Mouse (Mus musculus): Measurements from ENCODE around the gene Zdhhc6. TPM values are rescaled to one million over a fixed set of nuclear protein-coding genes. Genes with fewer than 3 reads are reported as not detected.

Gene Zdhhc6
- polyA plus RNA-seq, 1 experiment from 2014 or later: 92.6 TPM

DNA sequence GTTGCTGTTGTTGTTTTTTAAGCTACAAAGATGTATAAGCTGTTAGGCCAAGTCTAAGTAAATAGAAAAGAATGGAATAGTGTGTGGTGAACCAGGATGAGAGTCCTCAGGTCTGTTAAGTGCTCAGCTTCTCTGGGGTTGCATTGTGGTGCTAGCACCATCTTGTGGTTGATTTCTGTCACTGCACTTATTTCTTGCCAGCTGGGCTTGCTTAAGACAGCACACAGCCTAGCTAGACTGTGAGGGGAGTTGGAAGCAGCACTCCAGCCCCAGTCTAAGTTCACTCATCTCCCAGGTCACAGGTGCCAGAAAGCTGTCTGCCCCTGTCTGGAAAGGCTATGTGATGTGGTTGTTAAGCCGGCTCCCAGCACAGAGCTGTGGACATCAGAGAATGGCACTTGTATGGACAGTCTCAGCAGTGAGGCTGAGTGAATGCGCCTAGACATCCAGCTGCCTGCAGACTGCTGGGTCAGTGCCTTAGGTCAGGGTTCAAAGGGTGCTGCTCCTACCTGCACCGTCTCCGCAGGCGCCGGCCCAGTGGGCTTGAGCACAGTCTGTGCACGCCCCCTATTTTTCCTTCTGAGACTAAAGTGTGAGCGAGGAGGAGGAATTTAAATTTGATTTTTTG lies 16.9 kb upstream of the Zdhhc6 start:
- H3K36me3 ChIP-seq: peaks cover 23% of the 10 kb centered on the region
- H3K27me3 ChIP-seq (replicated peaks): no peaks in the 10 kb centered on the region
- H3K4me2 ChIP-seq (replicated peaks): no peak overlapping the region
- ATAC-seq (ENCODE audit: low FRiP score, low read depth): 0 out of 2 replicates have a peak, but pooled peaks have one; percentile 37
- 92% methylated on average over 8 of the region's 8 CpGs for WGBS
- no peaks in the 10 kb centered on the region for H3K9me3 ChIP-seq
- no peak overlapping the region for H3K9ac ChIP-seq
- no peaks in the 10 kb centered on the region for H3K4me1 ChIP-seq
- no peak overlapping the region for H3K4me3 ChIP-seq
- H3K27ac ChIP-seq: no peak overlapping the region

DNA sequence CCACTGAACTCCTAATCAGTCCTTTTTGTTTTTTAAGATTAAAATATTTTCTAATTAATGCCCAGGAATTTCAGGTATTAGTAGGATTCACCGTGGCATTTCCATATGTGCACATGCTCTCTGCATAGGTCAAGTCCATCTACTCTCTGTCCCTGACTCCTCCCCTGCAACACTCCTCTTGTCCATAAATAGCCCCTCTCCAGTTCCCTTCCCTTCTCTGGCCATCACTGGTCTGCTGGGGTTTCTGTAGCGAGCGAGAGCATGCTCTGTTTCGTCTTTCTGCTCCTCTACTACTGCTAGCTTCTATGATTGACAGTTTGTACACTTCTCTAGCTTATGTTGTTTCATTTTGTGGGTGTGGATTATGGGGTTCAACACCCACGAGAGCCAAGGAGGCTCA lies 15.9 kb upstream of the Zdhhc6 start:
- H3K9me3 ChIP-seq: no peaks in the 10 kb centered on the region
- no peak overlapping the region for H3K4me3 ChIP-seq
- H3K9ac ChIP-seq: no peak overlapping the region
- H3K4me2 ChIP-seq (replicated peaks): no peak overlapping the region
- no peaks in the 10 kb centered on the region for H3K4me1 ChIP-seq
- 90% methylated on average over 5 of the region's 5 CpGs for WGBS
- H3K36me3 ChIP-seq: peaks cover 23% of the 10 kb centered on the region
- no peaks in the 10 kb centered on the region for H3K27me3 ChIP-seq (replicated peaks)
- no peak overlapping the region for H3K27ac ChIP-seq
- no peak for ATAC-seq (ENCODE audit: low FRiP score, low read depth)

DNA sequence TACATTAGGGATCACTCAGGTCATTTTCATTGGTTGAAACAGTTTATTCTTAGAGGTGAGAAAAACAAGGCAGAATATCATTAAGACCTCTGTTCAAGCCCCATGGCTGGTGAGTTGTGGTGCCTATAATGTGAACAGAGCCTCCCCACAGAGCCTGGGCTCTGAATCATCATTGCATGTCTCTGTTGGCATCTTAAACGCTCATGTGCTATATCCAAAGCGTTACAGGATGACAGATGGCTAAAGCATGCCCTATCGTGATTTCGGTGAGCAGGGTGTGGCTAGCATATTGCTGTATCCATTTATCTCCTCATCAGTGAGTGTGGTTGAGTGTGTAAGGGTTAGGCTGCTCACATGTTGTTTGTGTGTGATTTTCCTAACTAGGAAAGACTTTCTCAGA lies 11.7 kb upstream of the Zdhhc6 start:
- Histone ChIP-seq H3K4me1 (no peaks in the 10 kb centered on the region), H3K9me3 (no peaks in the 10 kb centered on the region), H3K27me3 (replicated peaks) (no peaks in the 10 kb centered on the region), H3K27ac (no peak overlapping the region), H3K36me3 (peaks cover 32% of the 10 kb centered on the region), H3K9ac (no peak overlapping the region), H3K4me3 (no peak overlapping the region), H3K4me2 (replicated peaks) (no peak overlapping the region)
- ATAC-seq (ENCODE audit: low FRiP score, low read depth): no peak
- 89% methylated on average over 4 of the region's 4 CpGs for WGBS

DNA sequence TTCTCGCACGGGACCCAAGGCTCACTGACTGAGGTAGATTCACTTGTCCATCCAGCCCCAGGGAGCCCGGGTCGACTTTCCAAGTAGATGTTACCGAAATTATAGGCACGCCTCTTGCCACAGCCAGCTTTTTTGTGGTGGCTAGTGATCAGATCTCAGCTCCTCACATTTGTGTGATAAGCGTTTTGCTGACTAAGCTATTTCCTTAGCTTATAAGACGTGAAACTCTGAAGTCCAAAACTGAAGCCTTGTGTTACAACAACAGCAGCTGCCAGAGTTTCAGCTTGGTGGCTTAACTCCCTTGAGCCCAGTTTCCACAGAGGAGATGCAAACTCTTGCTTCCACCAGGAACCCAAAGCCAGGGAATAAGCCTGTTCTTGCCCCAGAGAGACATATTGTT lies 6.8 kb upstream of the Zdhhc6 start:
- 95% methylated on average over 8 of the region's 8 CpGs for WGBS
- ATAC-seq (ENCODE audit: low FRiP score, low read depth): no peak
- Histone ChIP-seq H3K9me3 (no peaks in the 10 kb centered on the region), H3K4me3 (no peak overlapping the region), H3K36me3 (peaks cover 9% of the 10 kb centered on the region; the same call in 1 of the 2 replicates), H3K9ac (no peak overlapping the region), H3K4me2 (replicated peaks) (no peak overlapping the region), H3K4me1 (no peaks in the 10 kb centered on the region), H3K27me3 (replicated peaks) (no peaks in the 10 kb centered on the region), H3K27ac (no peak overlapping the region)

DNA sequence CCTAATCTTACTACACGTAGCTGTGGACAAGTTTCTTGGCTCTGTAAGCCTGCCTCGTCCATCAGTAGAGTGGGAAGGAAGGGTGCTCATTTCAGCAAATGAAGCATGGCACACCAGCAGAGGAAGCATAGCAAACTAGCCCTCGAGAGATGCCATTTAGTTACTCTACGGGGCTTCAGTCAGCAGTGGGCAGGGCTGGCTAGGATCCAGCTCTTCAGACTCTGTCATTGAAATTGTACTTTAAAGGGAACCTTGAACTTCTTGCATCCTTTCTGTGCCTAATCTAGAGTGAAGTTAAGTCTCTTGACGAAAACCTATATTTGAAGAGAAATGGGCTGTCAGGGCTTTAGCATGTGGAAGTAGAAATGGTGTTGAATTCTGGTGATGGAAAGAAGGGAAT lies 3.7 kb upstream of the Zdhhc6 start:
- peaks cover 12% of the 10 kb centered on the region; the same call in 1 of the 2 replicates for H3K4me1 ChIP-seq

DNA sequence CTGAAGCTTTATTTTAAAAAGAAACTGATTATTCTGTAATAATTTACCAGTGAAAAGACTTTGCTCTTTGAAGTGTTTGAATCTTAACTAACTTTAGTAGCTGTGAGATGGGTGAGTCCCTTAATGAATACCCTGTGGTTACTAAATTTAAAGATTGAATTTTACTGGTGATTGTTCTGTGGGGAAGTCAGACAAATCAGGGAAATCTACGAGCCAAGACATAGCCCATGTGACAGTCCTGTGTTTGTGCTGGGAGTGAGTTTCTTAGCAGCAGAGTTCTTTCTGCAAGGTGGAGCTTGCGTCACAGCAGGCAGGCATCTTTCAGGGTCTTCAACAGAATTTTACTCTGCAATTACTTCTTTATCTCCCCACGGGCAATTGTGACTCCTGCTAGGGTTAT lies 3.2 kb upstream of the Zdhhc6 start:
- H3K4me1 ChIP-seq: peaks cover 15% of the 10 kb centered on the region; the same call in 1 of the 2 replicates
- no peak for ATAC-seq (ENCODE audit: low FRiP score, low read depth)
- no peak overlapping the region for H3K9ac ChIP-seq
- no peak overlapping the region for H3K27ac ChIP-seq
- no peaks in the 10 kb centered on the region for H3K27me3 ChIP-seq (replicated peaks)
- WGBS: 81% methylated on average over 3 of the region's 3 CpGs
- no peak overlapping the region for H3K4me3 ChIP-seq
- H3K9me3 ChIP-seq: no peaks in the 10 kb centered on the region
- H3K36me3 ChIP-seq: peaks cover 9% of the 10 kb centered on the region; the same call in 1 of the 2 replicates
- H3K4me2 ChIP-seq (replicated peaks): no peak overlapping the region

More for the DNA sequence above, 3.7 kb upstream of the Zdhhc6 start:
- no peak overlapping the region for H3K9ac ChIP-seq
- H3K4me2 ChIP-seq (replicated peaks): no peak overlapping the region
- no peak overlapping the region for H3K27ac ChIP-seq
- no peaks in the 10 kb centered on the region for H3K27me3 ChIP-seq (replicated peaks)
- peaks cover 9% of the 10 kb centered on the region; the same call in 1 of the 2 replicates for H3K36me3 ChIP-seq
- WGBS: 80% methylated on average over 5 of the region's 5 CpGs
- no peak for ATAC-seq (ENCODE audit: low FRiP score, low read depth)
- H3K9me3 ChIP-seq: no peaks in the 10 kb centered on the region
- no peak overlapping the region for H3K4me3 ChIP-seq

DNA sequence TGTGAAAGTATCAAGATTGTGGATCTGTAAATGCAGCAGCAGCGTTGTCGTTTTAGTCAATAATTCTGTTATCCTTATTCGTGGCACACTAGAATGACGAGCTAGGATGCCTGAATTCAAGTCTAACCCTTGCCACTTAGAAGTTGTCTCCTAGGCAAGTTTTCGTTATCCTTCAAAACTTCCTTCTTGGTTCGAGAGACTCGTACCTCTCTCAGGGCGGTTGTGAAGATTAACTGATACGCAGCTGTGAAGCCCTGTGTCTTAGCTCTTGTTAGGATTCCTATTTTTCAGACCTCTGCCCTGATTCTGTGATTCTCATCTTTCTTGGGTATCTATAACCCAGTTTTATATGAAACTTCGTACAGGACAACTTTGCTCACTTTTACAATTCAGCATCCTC lies 1.1 kb upstream of the Zdhhc6 start:
- no peak overlapping the region for H3K27ac ChIP-seq
- peak overlapping the region; percentile 93 for H3K4me2 ChIP-seq (replicated peaks)
- 69% methylated on average over 10 of the region's 10 CpGs for WGBS
- H3K4me3 ChIP-seq: no peak overlapping the region; the same call in 1 of the 2 replicates
- no peak for ATAC-seq (ENCODE audit: low FRiP score, low read depth)
- H3K36me3 ChIP-seq: peaks cover 7% of the 10 kb centered on the region; the same call in 1 of the 2 replicates
- H3K9ac ChIP-seq: no peak overlapping the region
- H3K27me3 ChIP-seq (replicated peaks): no peaks in the 10 kb centered on the region
- peaks cover 15% of the 10 kb centered on the region; the same call in 1 of the 2 replicates for H3K4me1 ChIP-seq
- no peaks in the 10 kb centered on the region for H3K9me3 ChIP-seq

DNA sequence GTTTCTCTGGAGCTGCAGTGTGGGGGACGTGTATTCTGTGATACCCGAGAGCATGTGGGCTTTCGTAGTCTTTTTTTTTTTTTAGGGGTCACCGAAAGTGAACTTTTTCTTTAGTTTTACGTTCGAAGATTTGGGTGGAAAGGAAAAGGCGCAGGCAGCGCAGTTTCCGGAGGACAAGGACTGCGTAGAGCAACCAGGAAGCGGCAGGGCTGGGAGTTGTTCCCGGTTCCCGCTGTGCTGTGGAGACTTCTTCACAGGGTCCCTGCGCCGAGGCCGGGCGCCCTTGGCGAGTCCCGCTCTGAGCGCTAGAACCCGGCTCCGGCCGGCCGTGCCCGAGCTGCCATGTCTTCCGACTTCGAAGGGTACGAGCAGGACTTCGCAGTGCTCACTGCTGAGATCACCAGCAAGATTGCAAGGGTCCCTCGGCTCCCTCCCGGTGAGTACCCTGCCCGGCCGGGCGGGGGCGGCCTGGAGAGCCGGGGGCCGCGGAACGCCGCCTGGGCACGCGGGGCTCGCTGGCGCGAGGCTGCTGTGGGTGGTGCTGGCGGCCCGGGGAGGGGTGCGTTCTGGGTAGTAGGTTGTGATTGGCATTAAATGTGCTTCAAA lies 380 bp upstream of the Zdhhc6 start, which contains the start of gene Vti1a:
Gene Vti1a, plus strand, starts transcription at position 187 of the 606 bp plus-strand sequence.
- peak within 1 kb of the TSS; percentile 79 for H3K4me3 ChIP-seq
- ATAC-seq (ENCODE audit: low FRiP score, low read depth): peak; percentile 91
- peaks cover 15% of the 10 kb centered on the region; the same call in 1 of the 2 replicates for H3K4me1 ChIP-seq
- under 1% methylated on average over 48 of the region's 48 CpGs for WGBS
- no peaks in the 10 kb centered on the region for H3K27me3 ChIP-seq (replicated peaks)
- H3K4me2 ChIP-seq (replicated peaks): peak within 1 kb of the TSS; percentile 93
- H3K9ac ChIP-seq: peak within 1 kb of the TSS; percentile 74
- no peaks in the 10 kb centered on the region for H3K9me3 ChIP-seq
- peaks cover 14% of the 10 kb centered on the region for H3K36me3 ChIP-seq
- peak within 1 kb of the TSS; percentile 53; the same call in 1 of the 2 replicates for H3K27ac ChIP-seq

DNA sequence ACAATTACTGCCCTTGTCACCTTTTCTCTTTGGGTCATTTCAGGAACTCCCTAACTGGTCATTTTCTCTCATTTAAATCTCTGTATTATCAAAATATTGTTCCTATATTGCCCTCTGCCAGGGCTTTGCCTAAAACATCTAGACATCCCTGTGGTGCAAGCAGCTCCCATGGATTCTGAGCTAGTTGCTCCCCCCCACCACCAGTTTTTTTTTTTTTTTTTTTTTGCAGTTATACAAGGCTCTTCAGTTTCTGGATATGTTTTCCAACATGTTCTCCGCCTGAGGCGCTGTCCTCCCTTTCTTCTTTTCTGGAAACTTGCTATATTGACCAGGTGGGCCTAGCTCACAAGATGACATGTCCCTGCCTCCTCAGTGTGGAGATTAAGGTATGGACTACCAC lies 2.2 kb downstream of the Zdhhc6 start:
- Histone ChIP-seq H3K36me3 (peaks cover 38% of the 10 kb centered on the region), H3K27ac (no peak overlapping the region), H3K9ac (no peak overlapping the region), H3K4me1 (peaks cover 15% of the 10 kb centered on the region; the same call in 1 of the 2 replicates), H3K9me3 (no peaks in the 10 kb centered on the region), H3K27me3 (replicated peaks) (no peaks in the 10 kb centered on the region), H3K4me3 (no peak overlapping the region), H3K4me2 (replicated peaks) (no peak overlapping the region)
- 91% methylated on average over 2 of the region's 2 CpGs for WGBS
- ATAC-seq (ENCODE audit: low FRiP score, low read depth): no peak

DNA sequence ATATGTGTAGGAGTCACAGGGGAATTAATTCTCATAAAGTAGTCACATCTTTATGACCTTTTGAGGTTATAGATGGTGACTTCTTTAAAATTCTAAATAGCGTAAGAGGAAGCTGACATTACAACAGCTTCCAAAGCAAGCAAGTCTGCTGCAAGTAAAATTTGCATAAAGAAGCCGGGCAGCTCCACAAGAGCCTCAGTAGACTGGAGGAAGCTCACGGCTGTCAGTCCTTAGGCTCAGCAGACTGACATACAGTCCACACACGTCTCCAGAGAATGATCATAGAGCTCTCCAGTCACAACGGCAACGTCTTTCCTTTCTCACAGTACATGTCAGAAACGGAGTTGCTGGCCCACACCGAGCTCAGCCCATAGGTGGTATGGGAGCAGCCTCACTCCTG lies 4.0 kb downstream of the Zdhhc6 start:
- Histone ChIP-seq H3K36me3 (peaks cover 46% of the 10 kb centered on the region), H3K27me3 (replicated peaks) (no peaks in the 10 kb centered on the region), H3K9me3 (no peaks in the 10 kb centered on the region), H3K27ac (no peak overlapping the region), H3K4me2 (replicated peaks) (no peak overlapping the region), H3K4me3 (no peak overlapping the region), H3K4me1 (peaks cover 13% of the 10 kb centered on the region; the same call in 1 of the 2 replicates), H3K9ac (no peak overlapping the region)
- ATAC-seq (ENCODE audit: low FRiP score, low read depth): no peak
- whole genome bisulfite sequencing: 92% methylated on average over 8 of the region's 8 CpGs

DNA sequence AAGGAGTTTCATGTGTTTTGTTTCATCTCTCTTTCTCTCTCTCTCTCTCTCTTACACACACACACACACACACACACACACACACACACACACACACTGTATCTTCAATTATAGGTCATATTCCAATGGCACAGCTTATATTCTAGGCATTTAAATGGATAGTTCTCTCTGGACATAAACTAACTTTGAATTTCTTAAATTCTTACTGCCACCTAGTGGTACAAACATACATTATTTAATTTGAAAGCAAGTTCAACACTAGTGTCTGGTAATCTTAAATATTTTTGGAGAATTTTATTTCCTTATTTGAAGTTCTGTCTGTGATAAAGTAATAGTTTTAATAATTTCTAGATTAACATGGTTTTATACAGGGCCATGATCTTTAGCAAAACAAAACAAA lies 10.8 kb downstream of the Zdhhc6 start:
- Histone ChIP-seq H3K36me3 (peaks cover 52% of the 10 kb centered on the region), H3K4me1 (no peaks in the 10 kb centered on the region), H3K9ac (no peak overlapping the region), H3K4me3 (no peak overlapping the region), H3K4me2 (replicated peaks) (no peak overlapping the region), H3K27me3 (replicated peaks) (no peaks in the 10 kb centered on the region), H3K27ac (no peak overlapping the region), H3K9me3 (no peaks in the 10 kb centered on the region)
- ATAC-seq (ENCODE audit: low FRiP score, low read depth): no peak

DNA sequence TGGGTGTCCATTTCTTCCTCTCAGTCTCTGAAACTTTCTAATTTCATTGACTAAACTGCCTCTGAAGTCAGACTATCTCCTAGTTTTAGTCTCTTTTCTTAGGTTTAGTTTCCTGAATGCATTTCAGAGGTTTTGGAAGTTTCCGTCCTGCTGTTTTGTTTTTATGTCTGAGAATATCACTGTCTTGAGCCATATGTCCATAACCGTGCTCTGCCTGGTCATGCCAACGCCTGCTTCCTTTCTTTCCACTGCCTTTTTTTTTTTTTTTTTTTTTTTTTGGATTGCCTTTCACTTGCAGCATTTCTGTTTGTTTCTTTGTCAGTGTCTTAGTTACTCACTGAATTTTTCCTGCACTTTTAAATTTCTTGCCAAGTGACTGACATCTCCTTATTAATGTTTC lies 15.3 kb downstream of the Zdhhc6 start:
- Histone ChIP-seq H3K9ac (no peak overlapping the region), H3K4me1 (no peaks in the 10 kb centered on the region), H3K4me3 (no peak overlapping the region), H3K36me3 (peaks cover 58% of the 10 kb centered on the region), H3K27ac (no peak overlapping the region), H3K4me2 (replicated peaks) (no peak overlapping the region), H3K9me3 (no peaks in the 10 kb centered on the region), H3K27me3 (replicated peaks) (no peaks in the 10 kb centered on the region)
- ATAC-seq (ENCODE audit: low FRiP score, low read depth): no peak
- WGBS: 92% methylated on average over 3 of the region's 3 CpGs
